Mouse (Mus musculus): ENCODE measurements around the gene H2-Q7.
A peak's percentile ranks its signal among the peaks of the same experiment; 100 is the strongest.
"Not testable (repeated sequence)": the region's sequence is repeated elsewhere in the genome, so short reads cannot be mapped to it uniquely, and the experiment has no call there.

H2-Q7 gene

GRCm38 (mm10) chr17:35438885-35439284, at the start of gene H2-Q7:
TSS of gene H2-Q7 (plus strand) at chr17:35439155.
- DNase-seq (ENCODE audit: low spot score in 2 of 2): peak; percentile 76 to 81

DNA sequence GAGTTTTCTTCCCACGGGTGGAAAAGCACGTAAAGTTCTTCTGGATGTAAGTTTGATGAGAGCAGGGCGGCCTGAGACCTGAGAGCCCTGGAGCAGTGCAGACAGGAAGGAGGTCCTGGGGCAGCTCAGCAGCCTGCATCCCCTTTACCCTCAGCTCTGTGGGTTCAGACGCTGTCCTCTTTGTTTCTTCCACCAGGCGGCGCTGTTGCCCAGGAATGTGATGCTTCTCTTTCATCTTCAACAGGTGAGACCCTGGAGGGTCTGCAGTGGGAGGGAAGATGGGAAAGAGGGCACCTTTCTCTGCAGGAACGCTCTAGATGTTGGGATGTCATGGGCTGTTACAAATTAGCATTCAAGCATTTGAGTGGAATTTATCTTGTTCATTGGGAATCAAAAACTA, 49.2 kb upstream of the H2-Q7 start:
- not testable (repeated sequence) for DNase-seq (ENCODE audit: low spot score in 2 of 2)

- DNase-seq (ENCODE audit: low spot score in 2 of 2): not testable (repeated sequence)
Measured at GRCm38 (mm10) chr17:35392671-35393070, 46.3 kb upstream of the H2-Q7 start.

DNA sequence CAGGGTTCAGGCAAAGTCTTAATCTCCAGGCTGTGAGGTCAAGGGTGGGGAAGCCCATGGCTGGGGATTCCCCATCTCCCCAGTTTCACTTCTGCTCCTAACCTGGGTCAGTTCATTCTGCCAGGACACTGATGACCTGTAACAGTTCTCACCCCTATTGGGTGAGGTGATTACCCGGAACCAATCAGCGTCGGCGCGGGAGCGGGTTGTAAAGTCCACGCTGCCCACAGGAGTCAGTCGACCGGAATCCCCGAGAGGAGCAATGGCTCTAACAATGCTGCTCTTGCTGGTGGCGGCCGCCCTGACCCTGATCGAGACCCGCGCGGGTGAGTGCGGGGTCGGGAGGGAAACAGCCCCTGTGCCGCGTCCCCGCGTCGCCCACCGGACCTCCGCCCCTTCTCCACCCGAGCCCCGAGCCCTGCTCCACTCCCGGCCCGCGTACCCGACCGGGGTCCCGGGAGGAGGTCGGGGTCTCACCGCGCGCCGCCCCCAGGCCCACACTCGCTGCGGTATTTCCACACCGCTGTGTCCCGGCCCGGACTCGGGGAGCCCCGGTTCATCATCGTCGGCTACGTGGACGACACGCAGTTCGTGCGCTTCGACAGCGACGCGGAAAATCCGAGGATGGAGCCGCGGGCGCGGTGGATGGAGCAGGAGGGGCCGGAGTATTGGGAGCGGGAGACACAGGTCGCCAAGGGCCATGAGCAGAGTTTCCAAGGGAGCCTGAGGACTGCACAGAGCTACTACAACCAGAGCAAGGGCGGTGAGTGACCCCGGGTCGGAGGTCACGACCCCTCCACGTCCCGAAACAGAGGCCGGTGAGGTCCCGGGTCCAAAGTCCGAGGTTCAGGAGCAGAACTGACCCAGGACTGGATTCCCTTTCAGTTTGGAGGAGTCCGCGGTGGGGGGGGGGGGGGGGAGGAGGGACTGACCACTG, 44.8 kb upstream of the H2-Q7 start:
- not testable (repeated sequence) for DNase-seq (ENCODE audit: low spot score in 2 of 2)

GRCm38 (mm10) chr17:35396956-35397355, 42.0 kb upstream of the H2-Q7 start:
- not testable (repeated sequence) for DNase-seq (ENCODE audit: low spot score in 2 of 2)

DNA sequence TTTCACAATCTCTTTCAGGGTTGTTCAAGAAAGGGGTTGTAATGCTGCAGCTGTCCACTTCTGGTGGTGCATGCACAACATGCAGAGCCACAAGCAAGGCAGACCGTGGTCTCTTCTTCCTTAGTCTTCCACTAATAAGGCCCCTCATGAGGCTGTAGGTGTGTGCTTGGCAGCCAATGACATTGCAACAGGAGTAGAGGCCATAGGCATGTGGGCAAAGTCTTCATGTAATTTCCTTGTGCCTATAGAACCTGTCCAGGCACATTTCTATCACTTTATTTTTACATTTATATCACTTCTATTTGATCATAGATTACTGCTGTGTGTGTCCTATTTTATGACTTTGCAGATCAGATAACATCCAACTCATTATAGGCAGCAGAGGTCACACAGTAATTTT, 25.9 kb upstream of the H2-Q7 start:
- DNase-seq (ENCODE audit: low spot score in 2 of 2): not testable (repeated sequence)

DNA sequence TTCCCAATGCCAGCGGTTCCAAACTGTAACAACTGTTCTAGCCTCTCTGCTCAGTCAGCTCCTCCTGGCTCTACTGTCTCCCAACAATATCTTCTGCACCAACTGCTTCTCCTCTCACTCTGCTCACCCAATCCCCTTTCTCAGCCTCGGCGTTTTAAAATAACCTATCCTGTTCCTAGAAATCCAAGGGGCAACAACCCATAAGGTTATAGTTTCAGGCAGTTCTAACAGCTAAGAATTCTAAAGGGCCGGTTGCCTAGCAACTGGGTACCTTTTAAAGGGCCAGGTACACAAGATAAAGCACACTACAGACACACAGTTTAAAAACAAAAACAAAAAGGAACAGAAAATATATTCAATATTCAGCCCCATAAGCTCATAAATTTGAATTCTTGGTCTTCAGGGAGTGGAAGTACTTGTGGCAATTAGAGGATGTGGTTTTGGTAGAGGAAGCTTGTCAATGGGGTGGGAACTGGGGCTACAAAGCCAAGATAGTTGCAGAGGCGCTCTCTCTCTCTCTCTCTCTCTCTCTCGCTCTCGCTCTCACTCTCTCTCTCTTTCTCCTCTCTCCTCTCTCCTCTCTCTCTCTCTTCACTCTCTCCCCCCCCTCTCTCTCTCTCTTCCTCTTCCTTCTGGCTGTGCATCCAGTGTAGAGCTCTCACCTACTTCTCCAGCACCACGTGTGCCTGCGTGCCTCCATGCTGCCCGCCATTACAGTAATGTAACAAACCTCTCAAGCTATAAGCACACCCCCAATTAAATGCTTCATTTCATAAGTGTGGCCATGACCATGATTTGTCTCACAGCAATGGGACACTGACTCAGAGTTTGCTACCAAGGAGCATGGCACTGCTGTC, 23.5 kb upstream of the H2-Q7 start:
- DNase-seq (ENCODE audit: low spot score in 2 of 2): not testable (repeated sequence)

- DNase-seq (ENCODE audit: low spot score in 2 of 2): no peak
Measured at GRCm38 (mm10) chr17:35418772-35419171, 20.2 kb upstream of the H2-Q7 start.

- not testable (repeated sequence) for DNase-seq (ENCODE audit: low spot score in 2 of 2)
Measured at GRCm38 (mm10) chr17:35419564-35419963, 19.4 kb upstream of the H2-Q7 start.

DNA sequence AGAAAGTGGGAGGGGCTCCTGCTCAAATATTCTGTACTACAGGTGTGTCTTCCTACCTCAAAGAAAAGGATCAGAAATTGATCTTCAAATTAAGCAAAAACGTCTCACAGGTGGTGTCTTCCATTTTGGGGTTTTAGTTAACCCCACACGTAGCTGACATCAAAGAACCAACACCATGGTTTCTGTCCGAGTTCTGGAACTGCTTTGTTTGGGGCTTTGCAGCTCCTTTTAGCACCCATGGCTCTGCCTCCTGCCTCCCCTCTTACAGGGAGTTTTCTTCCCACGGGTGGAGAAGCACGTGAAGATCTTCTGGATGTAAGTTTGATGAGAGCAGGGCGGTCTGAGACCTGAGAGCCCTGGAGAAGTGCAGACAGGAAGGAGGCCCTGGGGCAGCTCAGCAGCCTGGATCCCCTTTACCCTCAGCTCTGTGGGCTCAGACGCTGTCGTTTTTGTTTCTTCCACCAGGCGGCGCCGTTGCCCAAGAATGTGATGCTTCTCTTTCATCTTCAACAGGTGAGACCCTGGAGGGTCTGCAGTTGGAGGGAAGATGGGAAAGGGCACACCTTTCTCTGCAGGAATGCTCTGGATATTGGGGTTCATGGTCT, 18.6 kb upstream of the H2-Q7 start:
- DNase-seq (ENCODE audit: low spot score in 2 of 2): not testable (repeated sequence)

DNA sequence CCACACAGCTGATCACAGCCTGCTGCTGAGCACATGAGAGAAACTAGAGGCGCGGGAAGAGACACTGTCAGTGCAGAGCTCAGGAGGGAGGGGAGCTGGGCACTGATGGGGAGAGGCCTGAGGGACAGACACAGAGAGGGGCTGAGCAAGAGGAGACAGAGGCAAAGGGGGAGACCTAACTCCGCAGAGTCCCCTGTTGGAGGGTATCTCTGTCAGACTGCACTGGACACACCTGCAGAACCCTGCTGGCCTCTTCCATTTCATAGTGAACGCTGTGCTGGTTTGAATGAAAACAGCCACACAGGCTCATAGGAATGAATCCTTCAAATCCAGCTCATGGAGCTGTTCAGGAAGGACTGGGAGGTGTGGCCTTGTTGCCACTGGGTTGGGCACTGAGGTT, 17.6 kb upstream of the H2-Q7 start:
- not testable (repeated sequence) for DNase-seq (ENCODE audit: low spot score in 2 of 2)

DNA sequence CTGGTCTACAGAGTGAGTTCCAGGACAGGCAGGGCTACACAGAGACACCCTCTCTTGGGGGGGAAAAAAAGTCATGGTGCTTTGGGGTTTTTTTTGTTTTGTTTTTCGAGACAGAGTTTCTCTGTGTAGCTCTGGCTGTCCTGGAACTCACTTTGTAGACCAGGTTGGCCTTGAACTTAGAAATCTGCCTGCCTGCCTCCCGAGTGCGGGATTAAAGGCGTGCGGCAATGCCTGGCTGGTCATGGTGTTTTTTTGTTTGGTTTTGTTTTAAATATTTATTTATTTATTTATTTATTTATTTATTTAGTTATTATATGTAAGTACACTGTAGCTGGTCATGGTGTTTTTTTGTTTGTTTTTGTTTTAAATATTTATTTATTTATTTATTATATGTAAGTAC, 16.6 kb upstream of the H2-Q7 start:
- not testable (repeated sequence) for DNase-seq (ENCODE audit: low spot score in 2 of 2)

GRCm38 (mm10) chr17:35423131-35423810, 15.7 kb upstream of the H2-Q7 start:
- not testable (repeated sequence) for DNase-seq (ENCODE audit: low spot score in 2 of 2)

GRCm38 (mm10) chr17:35424106-35424505, 14.8 kb upstream of the H2-Q7 start:
- not testable (repeated sequence) for DNase-seq (ENCODE audit: low spot score in 2 of 2)

GRCm38 (mm10) chr17:35424624-35425416, 14.1 kb upstream of the H2-Q7 start, which contains the start of gene H2-Q6:
TSS of gene H2-Q6 (plus strand) at chr17:35424850.
- DNase-seq (ENCODE audit: low spot score in 2 of 2): peak in 1 of 2 experiments; percentile 51

DNA sequence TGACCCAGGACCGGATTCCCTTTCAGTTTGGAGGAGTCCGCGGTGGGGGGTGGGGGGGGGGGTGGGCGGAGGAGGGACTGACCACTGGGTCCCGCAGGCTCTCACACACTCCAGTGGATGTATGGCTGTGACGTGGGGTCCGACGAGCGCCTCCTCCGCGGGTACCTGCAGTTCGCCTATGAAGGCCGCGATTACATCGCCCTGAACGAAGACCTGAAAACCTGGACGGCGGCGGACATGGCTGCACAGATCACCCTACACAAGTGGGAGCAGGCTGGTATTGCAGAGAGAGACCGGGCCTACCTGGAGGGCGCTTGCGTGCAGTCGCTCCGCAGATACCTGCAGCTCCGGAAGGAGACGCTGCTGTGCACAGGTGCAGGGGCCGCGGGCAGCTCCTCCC, 13.5 kb upstream of the H2-Q7 start:
- DNase-seq (ENCODE audit: low spot score in 2 of 2): not testable (repeated sequence)

GRCm38 (mm10) chr17:35428883-35429282, 10.1 kb upstream of the H2-Q7 start:
- not testable (repeated sequence) for DNase-seq (ENCODE audit: low spot score in 2 of 2)

GRCm38 (mm10) chr17:35430671-35431070, 8.3 kb upstream of the H2-Q7 start:
- not testable (repeated sequence) for DNase-seq (ENCODE audit: low spot score in 2 of 2)

GRCm38 (mm10) chr17:35432167-35432566, 6.8 kb upstream of the H2-Q7 start:
- not testable (repeated sequence) for DNase-seq (ENCODE audit: low spot score in 2 of 2)

GRCm38 (mm10) chr17:35434836-35435235, 4.1 kb upstream of the H2-Q7 start:
- DNase-seq (ENCODE audit: low spot score in 2 of 2): not testable (repeated sequence)

All from urinary bladder, postnatal 36 days (tissue).